Mouse (Mus musculus): ENCODE results near the gene Neurl4. TPM values are rescaled to one million over a fixed set of nuclear protein-coding genes. Genes with fewer than 3 reads are reported as not detected.
A peak's percentile ranks its signal among the peaks of the same experiment; 100 is the strongest.

The Neurl4 gene
- polyA plus RNA-seq, 1 experiment, result not detected

GRCm38 (mm10) chr11:69939181-69939580 lies 38.3 kb downstream of the Neurl4 start:
- peaks cover 17% of the 10 kb centered on the region for H3K4me1 ChIP-seq (ENCODE audit: control insufficient read depth, insufficient read depth, low read length)
- TF ChIP-seq POLR2A (IDR thresholded peaks at IDR 0.05; ENCODE audit: insufficient read depth, low read depth, low read length) (no peak), CTCF (IDR thresholded peaks at IDR 0.05; ENCODE audit: insufficient read depth, low read depth, low read length) (no peak)
- H3K4me3 ChIP-seq (ENCODE audit: insufficient read depth, low read depth, low read length), result no peak overlapping the region
- 76% methylated on average over 5 of the region's 5 CpGs for WGBS
- H3K27ac ChIP-seq (ENCODE audit: insufficient read depth, low read depth, low read length), result no peak overlapping the region

DNA sequence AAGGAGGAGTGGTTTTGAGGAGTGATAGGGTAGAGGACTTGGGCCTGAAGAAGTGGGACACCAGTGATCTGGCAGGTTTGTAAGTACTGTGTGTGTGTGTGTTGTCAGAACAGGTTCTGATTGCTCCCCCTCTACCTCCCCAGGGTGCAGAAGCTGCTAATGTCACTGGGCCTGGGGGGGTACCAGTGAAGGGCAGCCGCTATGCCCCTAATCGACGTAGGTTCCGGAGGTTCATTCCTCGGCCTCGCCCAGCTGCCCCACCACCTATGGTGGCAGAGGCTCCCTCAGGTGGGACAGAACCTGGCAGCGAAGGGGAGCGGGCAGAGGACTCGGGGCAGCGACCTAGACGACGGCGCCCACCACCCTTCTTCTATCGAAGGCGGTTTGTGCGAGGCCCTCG lies 38.9 kb downstream of the Neurl4 start:
- no peak for TF ChIP-seq CTCF (IDR thresholded peaks at IDR 0.05; ENCODE audit: insufficient read depth, low read depth, low read length)
- TF ChIP-seq POLR2A (IDR thresholded peaks at IDR 0.05; ENCODE audit: insufficient read depth, low read depth, low read length), result no peak
- 95% methylated on average over 17 of the region's 17 CpGs for WGBS
- Histone ChIP-seq H3K27ac (ENCODE audit: insufficient read depth, low read depth, low read length) (no peak overlapping the region), H3K4me1 (ENCODE audit: control insufficient read depth, insufficient read depth, low read length) (peaks cover 15% of the 10 kb centered on the region), H3K4me3 (ENCODE audit: insufficient read depth, low read depth, low read length) (no peak overlapping the region)

DNA sequence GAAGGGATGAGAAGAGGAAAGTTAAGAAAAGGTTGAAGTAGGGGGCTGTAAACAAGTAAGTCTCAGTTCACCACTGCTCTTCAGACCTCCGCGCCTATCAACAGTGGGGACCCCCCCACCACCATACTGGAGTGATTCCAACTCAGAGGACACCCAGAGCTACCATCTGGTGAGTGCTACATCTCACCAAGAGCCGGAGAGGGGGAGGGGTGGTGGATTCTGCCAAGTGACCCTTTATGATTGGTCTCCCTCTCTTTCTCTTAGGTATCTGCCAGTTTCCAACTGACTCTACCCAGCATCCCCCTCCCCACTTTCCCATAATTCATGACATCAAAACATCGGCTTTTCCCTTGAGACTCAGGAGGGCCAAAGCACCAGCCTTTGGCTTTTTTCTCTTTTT lies 40.1 kb downstream of the Neurl4 start:
- 80% methylated on average over 4 of the region's 4 CpGs for WGBS

DNA sequence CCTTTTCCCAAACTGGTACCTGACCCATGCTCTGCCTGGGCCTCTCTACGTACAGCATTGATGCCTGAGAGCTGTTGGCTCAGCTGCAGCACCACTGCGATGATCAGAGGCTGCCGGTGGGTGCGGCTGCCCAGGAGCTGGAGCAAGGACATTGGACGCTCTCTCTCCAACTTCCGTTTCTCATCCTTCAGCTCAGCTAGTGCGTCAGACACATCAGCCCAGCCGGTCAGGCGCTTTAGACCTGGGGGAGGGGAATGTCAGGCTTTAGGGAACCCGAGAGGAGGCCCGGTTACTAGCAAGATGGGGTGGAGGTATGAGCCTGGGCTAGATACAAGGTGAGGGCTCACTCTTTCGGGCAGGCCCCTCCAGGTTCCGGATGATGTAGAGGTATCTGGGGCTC lies 44.3 kb downstream of the Neurl4 start:
- WGBS, result 92% methylated on average over 13 of the region's 13 CpGs
- H3K4me3 ChIP-seq (ENCODE audit: insufficient read depth, low read depth, low read length), result no peak overlapping the region
- H3K4me1 ChIP-seq (ENCODE audit: control insufficient read depth, insufficient read depth, low read length), result peaks cover 11% of the 10 kb centered on the region
- TF ChIP-seq POLR2A (IDR thresholded peaks at IDR 0.05; ENCODE audit: insufficient read depth, low read depth, low read length), result no peak
- TF ChIP-seq CTCF (IDR thresholded peaks at IDR 0.05; ENCODE audit: insufficient read depth, low read depth, low read length), result no peak
- H3K27ac ChIP-seq (ENCODE audit: insufficient read depth, low read depth, low read length), result no peak overlapping the region

More for the DNA sequence above, 40.1 kb downstream of the Neurl4 start:
- TF ChIP-seq POLR2A (IDR thresholded peaks at IDR 0.05; ENCODE audit: insufficient read depth, low read depth, low read length) (no peak), CTCF (IDR thresholded peaks at IDR 0.05; ENCODE audit: insufficient read depth, low read depth, low read length) (no peak)
- peaks cover 6% of the 10 kb centered on the region for H3K4me1 ChIP-seq (ENCODE audit: control insufficient read depth, insufficient read depth, low read length)
- no peak overlapping the region for H3K27ac ChIP-seq (ENCODE audit: insufficient read depth, low read depth, low read length)
- H3K4me3 ChIP-seq (ENCODE audit: insufficient read depth, low read depth, low read length), result no peak overlapping the region

DNA sequence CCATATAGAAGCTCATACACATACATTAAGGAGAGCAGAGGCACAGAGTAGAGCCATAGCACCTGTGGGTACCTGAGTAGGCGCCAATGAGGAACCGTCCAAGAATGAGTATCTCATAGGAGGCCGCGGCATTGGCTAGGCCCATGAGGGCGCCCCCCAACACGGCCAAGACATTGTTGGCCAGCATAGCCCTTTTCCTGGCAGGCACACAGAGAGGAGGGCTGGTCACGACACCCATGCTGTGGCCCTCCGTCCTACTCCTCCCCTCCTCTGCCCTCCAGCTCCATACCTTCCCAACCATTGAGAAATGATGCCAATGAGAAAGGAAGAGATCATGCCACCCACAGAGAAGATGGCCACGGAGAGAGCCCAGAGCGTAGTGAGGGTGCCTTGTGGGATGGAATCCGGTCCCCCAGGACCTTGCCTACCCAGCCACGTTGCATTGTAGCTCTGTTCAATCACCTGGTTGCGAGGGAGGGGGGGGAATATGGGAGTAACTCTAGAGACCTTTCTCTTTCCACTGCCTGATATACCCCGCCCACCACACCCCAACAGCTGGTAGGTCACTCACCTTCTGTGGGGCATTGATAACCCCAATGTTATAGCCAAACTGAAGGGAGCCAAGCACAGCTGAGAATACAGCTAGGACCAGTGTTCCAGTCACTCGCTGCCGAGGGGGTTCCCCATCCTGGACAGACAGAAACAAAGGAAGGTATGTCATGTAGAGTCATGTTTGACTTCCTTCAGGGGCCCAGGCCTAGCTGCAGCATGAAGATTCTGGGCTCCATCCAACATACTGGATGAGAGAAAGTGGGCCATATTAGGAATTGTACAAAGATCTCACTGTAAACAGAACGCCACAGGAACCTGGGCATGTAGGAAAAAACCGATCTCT lies 45.4 kb downstream of the Neurl4 start:
- Histone ChIP-seq H3K27ac (ENCODE audit: insufficient read depth, low read depth, low read length) (no peak overlapping the region), H3K4me1 (ENCODE audit: control insufficient read depth, insufficient read depth, low read length) (peaks cover 11% of the 10 kb centered on the region), H3K4me3 (ENCODE audit: insufficient read depth, low read depth, low read length) (no peak overlapping the region)
- TF ChIP-seq CTCF (IDR thresholded peaks at IDR 0.05; ENCODE audit: insufficient read depth, low read depth, low read length), result no peak
- TF ChIP-seq POLR2A (IDR thresholded peaks at IDR 0.05; ENCODE audit: insufficient read depth, low read depth, low read length), result no peak
- 90% methylated on average over 18 of the region's 18 CpGs for WGBS

GRCm38 (mm10) chr11:69947337-69948065 lies 46.6 kb downstream of the Neurl4 start:
- Histone ChIP-seq H3K4me1 (ENCODE audit: control insufficient read depth, insufficient read depth, low read length) (peaks cover 11% of the 10 kb centered on the region), H3K27ac (ENCODE audit: insufficient read depth, low read depth, low read length) (no peak overlapping the region), H3K4me3 (ENCODE audit: insufficient read depth, low read depth, low read length) (peak overlapping the region; percentile 20; the same call in 1 of the 2 replicates)
- 9% methylated on average over 29 of the region's 29 CpGs for WGBS
- TF ChIP-seq POLR2A (IDR thresholded peaks at IDR 0.05; ENCODE audit: insufficient read depth, low read depth, low read length), result no peak
- no peak for TF ChIP-seq CTCF (IDR thresholded peaks at IDR 0.05; ENCODE audit: insufficient read depth, low read depth, low read length)

DNA sequence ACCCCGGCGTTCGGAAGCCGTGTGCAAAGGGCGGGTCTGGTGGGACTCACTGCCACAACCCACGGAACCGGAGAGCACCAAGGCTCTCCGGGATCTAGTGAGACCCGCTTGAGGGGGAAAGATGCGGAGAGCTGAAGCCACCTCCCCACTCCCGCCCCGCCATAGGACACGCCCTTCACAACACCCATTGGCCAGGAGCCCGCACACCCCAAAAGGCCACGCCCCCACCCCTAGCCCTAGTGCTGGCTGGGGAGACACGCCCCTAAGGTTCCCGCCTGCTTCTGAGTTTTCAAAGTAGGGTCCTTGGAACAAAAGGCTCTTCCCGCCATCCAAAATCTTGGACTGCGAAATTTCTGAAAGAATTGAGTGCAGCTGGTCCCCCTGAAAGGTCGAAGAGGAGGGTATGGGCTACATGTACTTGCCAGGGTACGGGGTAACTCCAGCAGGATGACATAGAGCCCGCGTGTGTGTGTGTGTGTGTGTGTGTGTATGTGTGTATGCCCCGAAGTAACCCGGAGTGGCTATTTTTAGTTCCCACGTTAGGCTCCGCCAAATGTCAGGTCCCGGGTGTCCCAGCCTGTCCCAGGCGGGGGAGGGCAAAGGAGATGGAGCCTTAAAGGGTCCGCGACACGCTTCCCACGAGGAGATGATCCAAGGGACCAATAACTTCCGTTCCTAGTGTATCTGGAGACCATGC lies 47.3 kb downstream of the Neurl4 start, which contains the start of gene Slc2a4:
Gene Slc2a4 (minus strand): TSS at position 123 of the 697 bp plus-strand sequence.
- Histone ChIP-seq H3K4me1 (ENCODE audit: control insufficient read depth, insufficient read depth, low read length) (peaks cover 11% of the 10 kb centered on the region), H3K27ac (ENCODE audit: insufficient read depth, low read depth, low read length) (no peak within 1 kb of the TSS), H3K4me3 (ENCODE audit: insufficient read depth, low read depth, low read length) (peak within 1 kb of the TSS; percentile 20; the same call in 1 of the 2 replicates)
- under 1% methylated on average over 33 of the region's 34 CpGs for WGBS
- TF ChIP-seq CTCF (IDR thresholded peaks at IDR 0.05; ENCODE audit: insufficient read depth, low read depth, low read length), result no peak
- no peak for TF ChIP-seq POLR2A (IDR thresholded peaks at IDR 0.05; ENCODE audit: insufficient read depth, low read depth, low read length)

DNA sequence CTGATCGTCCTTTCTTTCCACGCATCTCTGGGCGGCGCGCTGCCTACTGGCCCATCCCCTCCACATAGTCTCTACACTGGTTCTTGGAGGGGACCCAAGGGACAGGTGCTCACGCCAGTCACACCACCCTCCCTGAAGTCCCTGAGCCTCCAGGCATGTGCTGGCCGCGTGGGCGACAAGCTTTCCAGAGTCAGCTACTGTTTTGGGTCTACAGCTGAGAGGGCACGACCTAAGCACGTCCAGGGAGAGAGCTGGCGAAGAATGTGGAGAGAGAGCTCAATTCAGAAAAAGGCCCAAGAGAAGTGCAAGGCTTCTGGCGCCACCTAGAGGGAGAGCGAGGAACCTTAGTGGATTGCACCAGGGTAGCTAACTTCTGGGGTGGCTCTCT lies 47.9 kb downstream of the Neurl4 start:
- WGBS, result under 1% methylated on average over 14 of the region's 14 CpGs
- Histone ChIP-seq H3K4me1 (ENCODE audit: control insufficient read depth, insufficient read depth, low read length) (peaks cover 11% of the 10 kb centered on the region), H3K27ac (ENCODE audit: insufficient read depth, low read depth, low read length) (no peak overlapping the region), H3K4me3 (ENCODE audit: insufficient read depth, low read depth, low read length) (no peak overlapping the region)
- TF ChIP-seq CTCF (IDR thresholded peaks at IDR 0.05; ENCODE audit: insufficient read depth, low read depth, low read length) (peak; percentile 50), POLR2A (IDR thresholded peaks at IDR 0.05; ENCODE audit: insufficient read depth, low read depth, low read length) (no peak)
